Mouse (Mus musculus) testis, adult 2 months (tissue): Measurements from ENCODE around the gene Atoh8.

Experiments used
- CTCF ChIP-seq: fragments of 200-500 bp; IDR thresholded peaks from 2 replicates; pipeline ENCODE4 v1.5.1; 2012; ENCODE audit warnings: low read depth, mild to moderate bottlenecking, inconsistent platforms, low read length, moderate library complexity; ENCODE audit not compliant: control insufficient read depth, insufficient read depth, insufficient replicate concordance
- POLR2A ChIP-seq: fragments of 200-500 bp; IDR thresholded peaks from 2 replicates; pipeline ENCODE4 v1.6.1; 2012; ENCODE audit warnings: low read depth, mild to moderate bottlenecking, inconsistent platforms, low read length, moderate library complexity; ENCODE audit not compliant: control insufficient read depth

DNA sequence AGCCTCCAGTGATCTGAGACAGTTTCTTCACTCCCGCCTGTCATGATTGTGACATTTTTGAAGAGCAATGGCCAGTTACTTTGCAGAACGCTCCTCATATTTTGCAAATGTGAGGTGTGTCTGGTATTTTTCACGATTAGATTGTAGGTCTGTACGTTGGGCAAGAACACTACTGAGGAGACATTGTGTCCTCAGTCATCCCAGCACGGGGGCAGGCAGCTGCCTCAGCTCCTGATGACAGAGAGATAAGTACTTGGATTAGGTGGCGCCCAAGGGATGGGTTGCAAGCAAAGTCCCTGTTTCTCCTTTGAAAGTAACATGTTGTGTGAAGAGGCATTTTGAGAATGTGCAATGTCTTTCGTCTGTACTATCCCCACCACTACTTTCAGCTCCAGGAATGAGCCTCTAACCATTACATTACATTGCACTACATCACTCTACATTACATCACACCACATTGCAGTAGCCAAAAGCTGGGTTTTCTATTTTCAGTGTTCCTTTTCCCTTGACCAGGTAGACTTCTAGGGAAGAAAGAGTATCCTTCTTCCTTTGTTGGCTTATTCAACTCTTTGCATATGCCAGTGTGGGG is 45.1 kb upstream of the Atoh8 start:
- TF ChIP-seq CTCF (no peak), POLR2A (no peak)
